Mouse (Mus musculus): ENCODE data around the gene Ramac. TPM values are rescaled to one million over a fixed set of nuclear protein-coding genes. Genes with fewer than 3 reads are reported as not detected.

Ramac gene
- polyA plus RNA-seq, 1 experiment from 2014 or later, result 107 TPM

- H3K36me3 ChIP-seq (ENCODE audit: control insufficient read depth, insufficient read depth, low read length), result no peaks in the 10 kb centered on the region
- no peak for ATAC-seq (ENCODE audit: insufficient read depth, low FRiP score, low TSS enrichment)
These were observed 31.5 kb upstream of the Ramac start for GRCm38 (mm10) chr7:81731181-81731651.

GRCm38 (mm10) chr7:81732183-81733089, 30.3 kb upstream of the Ramac start:
- Histone ChIP-seq H3K9ac (ENCODE audit: low read length) (no peak overlapping the region), H3K27me3 (ENCODE audit: control insufficient read depth, insufficient read depth, low read length) (no peaks in the 10 kb centered on the region), H3K9me3 (ENCODE audit: control insufficient read depth, low read length) (no peaks in the 10 kb centered on the region), H3K4me1 (ENCODE audit: control insufficient read depth, insufficient read depth, low read length) (no peaks in the 10 kb centered on the region), H3K4me3 (ENCODE audit: low read depth, low read length) (no peak overlapping the region), H3K4me2 (ENCODE audit: low read depth) (no peak overlapping the region), H3K36me3 (ENCODE audit: control insufficient read depth, insufficient read depth, low read length) (no peaks in the 10 kb centered on the region), H3K27ac (ENCODE audit: low read depth, low read length) (no peak overlapping the region)
- WGBS, result 83% methylated on average over 12 of the region's 12 CpGs
- DNase-seq (ENCODE audit: low spot score), result no peak
- ATAC-seq (ENCODE audit: insufficient read depth, low FRiP score, low TSS enrichment), result no peak

More at GRCm38 (mm10) chr7:81731181-81731651, 31.5 kb upstream of the Ramac start:
- DNase-seq (ENCODE audit: low spot score), result no peak
- Histone ChIP-seq H3K4me2 (ENCODE audit: low read depth) (no peak overlapping the region), H3K9ac (ENCODE audit: low read length) (no peak overlapping the region), H3K27me3 (ENCODE audit: control insufficient read depth, insufficient read depth, low read length) (no peaks in the 10 kb centered on the region), H3K4me1 (ENCODE audit: control insufficient read depth, insufficient read depth, low read length) (no peaks in the 10 kb centered on the region), H3K9me3 (ENCODE audit: control insufficient read depth, low read length) (no peaks in the 10 kb centered on the region), H3K27ac (ENCODE audit: low read depth, low read length) (no peak overlapping the region), H3K4me3 (ENCODE audit: low read depth, low read length) (no peak overlapping the region)
- 85% methylated on average over 6 of the region's 6 CpGs for WGBS

- H3K36me3 ChIP-seq (ENCODE audit: control insufficient read depth, insufficient read depth, low read length), result no peaks in the 10 kb centered on the region
- H3K9ac ChIP-seq (ENCODE audit: low read length), result no peak overlapping the region
- H3K4me3 ChIP-seq (ENCODE audit: low read depth, low read length), result no peak overlapping the region
- 70% methylated on average over 9 of the region's 9 CpGs for WGBS
- H3K4me2 ChIP-seq (ENCODE audit: low read depth), result no peak overlapping the region
- no peaks in the 10 kb centered on the region for H3K27me3 ChIP-seq (ENCODE audit: control insufficient read depth, insufficient read depth, low read length)
- no peak for ATAC-seq (ENCODE audit: insufficient read depth, low FRiP score, low TSS enrichment)
- DNase-seq (ENCODE audit: low spot score), result no peak
- no peaks in the 10 kb centered on the region for H3K4me1 ChIP-seq (ENCODE audit: control insufficient read depth, insufficient read depth, low read length)
- H3K9me3 ChIP-seq (ENCODE audit: control insufficient read depth, low read length), result no peaks in the 10 kb centered on the region
- H3K27ac ChIP-seq (ENCODE audit: low read depth, low read length), result no peak overlapping the region
These were observed 27.3 kb upstream of the Ramac start for GRCm38 (mm10) chr7:81735300-81736048.

DNA sequence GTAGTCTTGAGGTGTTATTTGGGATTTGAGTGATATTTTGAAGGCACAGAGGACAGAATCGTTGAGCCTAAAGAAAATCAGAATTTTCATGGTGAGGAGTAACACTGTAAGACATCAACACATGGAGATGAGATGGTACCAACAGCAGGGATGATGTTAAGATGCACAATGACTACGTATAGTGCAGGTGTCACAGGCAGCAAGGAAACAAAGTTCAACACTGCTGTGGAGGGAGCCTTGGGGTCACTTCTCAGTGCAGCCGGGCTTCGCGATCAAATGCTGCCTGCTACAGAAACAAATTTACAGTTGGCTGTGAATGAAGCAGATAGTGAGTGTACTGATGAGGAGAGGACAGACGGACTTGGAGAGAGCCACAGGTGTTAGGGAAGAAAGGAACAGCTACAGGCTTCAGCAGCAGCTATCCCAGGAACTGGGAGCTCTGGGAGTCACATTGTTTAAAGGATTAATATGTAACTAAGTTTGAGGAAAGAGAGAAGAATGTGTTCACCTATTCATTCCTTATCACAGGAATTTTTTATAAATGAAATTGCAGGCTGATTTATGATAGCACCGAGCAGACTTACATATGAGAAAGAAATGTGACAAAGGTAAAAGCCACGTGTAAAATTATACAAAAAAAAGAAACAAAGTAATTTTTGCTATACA, 23.9 kb upstream of the Ramac start:
- H3K4me2 ChIP-seq (ENCODE audit: low read depth), result no peak overlapping the region
- DNase-seq (ENCODE audit: low spot score) (no peak), ATAC-seq (ENCODE audit: insufficient read depth, low FRiP score, low TSS enrichment) (no peak)
- H3K4me3 ChIP-seq (ENCODE audit: low read depth, low read length), result no peak overlapping the region
- H3K4me1 ChIP-seq (ENCODE audit: control insufficient read depth, insufficient read depth, low read length), result no peaks in the 10 kb centered on the region
- no peak overlapping the region for H3K9ac ChIP-seq (ENCODE audit: low read length)
- H3K36me3 ChIP-seq (ENCODE audit: control insufficient read depth, insufficient read depth, low read length), result no peaks in the 10 kb centered on the region
- no peaks in the 10 kb centered on the region for H3K27me3 ChIP-seq (ENCODE audit: control insufficient read depth, insufficient read depth, low read length)
- no peak overlapping the region for H3K27ac ChIP-seq (ENCODE audit: low read depth, low read length)
- 86% methylated on average over 8 of the region's 8 CpGs for WGBS
- H3K9me3 ChIP-seq (ENCODE audit: control insufficient read depth, low read length), result no peaks in the 10 kb centered on the region

DNA sequence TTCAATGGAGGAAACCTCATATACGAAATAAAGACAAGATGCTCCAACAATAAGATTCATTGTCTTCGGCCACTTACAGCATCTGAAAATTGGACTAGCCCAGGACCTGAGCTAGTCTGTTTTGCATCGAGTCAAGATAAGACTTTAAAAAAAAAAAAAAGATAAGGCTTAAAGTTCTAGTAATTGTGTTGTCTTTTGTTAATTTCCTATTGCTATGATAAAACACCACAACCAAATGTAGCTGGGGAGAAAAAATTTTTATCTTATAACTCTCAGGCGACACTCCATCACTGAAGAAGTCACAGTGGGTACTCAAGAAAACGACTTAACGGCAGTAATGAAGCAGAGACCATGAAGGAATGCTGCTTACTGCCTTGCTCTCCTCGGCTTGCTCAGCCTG, 22.7 kb upstream of the Ramac start:
- no peak for ATAC-seq (ENCODE audit: insufficient read depth, low FRiP score, low TSS enrichment)
- Histone ChIP-seq H3K27me3 (ENCODE audit: control insufficient read depth, insufficient read depth, low read length) (no peaks in the 10 kb centered on the region), H3K27ac (ENCODE audit: low read depth, low read length) (no peak overlapping the region), H3K4me2 (ENCODE audit: low read depth) (no peak overlapping the region), H3K9ac (ENCODE audit: low read length) (no peak overlapping the region), H3K4me3 (ENCODE audit: low read depth, low read length) (no peak overlapping the region), H3K9me3 (ENCODE audit: control insufficient read depth, low read length) (no peaks in the 10 kb centered on the region), H3K36me3 (ENCODE audit: control insufficient read depth, insufficient read depth, low read length) (no peaks in the 10 kb centered on the region), H3K4me1 (ENCODE audit: control insufficient read depth, insufficient read depth, low read length) (no peaks in the 10 kb centered on the region)
- no peak for DNase-seq (ENCODE audit: low spot score)
- 88% methylated on average over 7 of the region's 7 CpGs for WGBS

DNA sequence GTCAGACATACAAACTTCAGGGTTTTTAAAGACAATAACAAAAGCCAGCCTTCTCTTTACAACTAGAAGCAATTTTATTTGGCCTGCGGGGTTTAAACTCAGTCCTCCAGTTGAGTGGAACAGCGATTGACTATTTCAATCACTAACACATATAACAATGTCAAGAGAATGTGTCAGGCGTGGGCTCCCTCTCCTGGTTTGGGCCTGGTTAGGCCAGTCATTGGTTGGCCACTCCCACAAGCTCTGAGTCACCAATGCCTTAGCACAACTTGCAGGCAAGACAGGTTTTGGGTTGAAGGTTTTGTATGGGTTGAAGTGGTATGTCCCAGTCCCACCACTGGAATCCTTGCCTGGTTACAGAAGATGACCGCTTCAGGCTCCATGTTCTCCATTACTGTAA, 18.6 kb upstream of the Ramac start:
- DNase-seq (ENCODE audit: low spot score) (peak; percentile 34), ATAC-seq (ENCODE audit: insufficient read depth, low FRiP score, low TSS enrichment) (no peak)
- no peak overlapping the region for H3K4me2 ChIP-seq (ENCODE audit: low read depth)
- no peak overlapping the region for H3K9ac ChIP-seq (ENCODE audit: low read length)
- no peaks in the 10 kb centered on the region for H3K4me1 ChIP-seq (ENCODE audit: control insufficient read depth, insufficient read depth, low read length)
- no peaks in the 10 kb centered on the region for H3K36me3 ChIP-seq (ENCODE audit: control insufficient read depth, insufficient read depth, low read length)
- 79% methylated on average over 4 of the region's 4 CpGs for WGBS
- no peaks in the 10 kb centered on the region for H3K27me3 ChIP-seq (ENCODE audit: control insufficient read depth, insufficient read depth, low read length)
- H3K9me3 ChIP-seq (ENCODE audit: control insufficient read depth, low read length), result no peaks in the 10 kb centered on the region
- H3K4me3 ChIP-seq (ENCODE audit: low read depth, low read length), result no peak overlapping the region
- H3K27ac ChIP-seq (ENCODE audit: low read depth, low read length), result no peak overlapping the region

- no peaks in the 10 kb centered on the region for H3K9me3 ChIP-seq (ENCODE audit: control insufficient read depth, low read length)
- WGBS, result 87% methylated on average over 3 of the region's 3 CpGs
- no peak for DNase-seq (ENCODE audit: low spot score)
- no peak overlapping the region for H3K4me3 ChIP-seq (ENCODE audit: low read depth, low read length)
- no peaks in the 10 kb centered on the region for H3K36me3 ChIP-seq (ENCODE audit: control insufficient read depth, insufficient read depth, low read length)
- H3K9ac ChIP-seq (ENCODE audit: low read length), result no peak overlapping the region
- no peaks in the 10 kb centered on the region for H3K4me1 ChIP-seq (ENCODE audit: control insufficient read depth, insufficient read depth, low read length)
- no peaks in the 10 kb centered on the region for H3K27me3 ChIP-seq (ENCODE audit: control insufficient read depth, insufficient read depth, low read length)
- no peak for ATAC-seq (ENCODE audit: insufficient read depth, low FRiP score, low TSS enrichment)
- H3K27ac ChIP-seq (ENCODE audit: low read depth, low read length), result no peak overlapping the region
- H3K4me2 ChIP-seq (ENCODE audit: low read depth), result no peak overlapping the region
These were observed 14.8 kb upstream of the Ramac start for GRCm38 (mm10) chr7:81747956-81748355.

DNA sequence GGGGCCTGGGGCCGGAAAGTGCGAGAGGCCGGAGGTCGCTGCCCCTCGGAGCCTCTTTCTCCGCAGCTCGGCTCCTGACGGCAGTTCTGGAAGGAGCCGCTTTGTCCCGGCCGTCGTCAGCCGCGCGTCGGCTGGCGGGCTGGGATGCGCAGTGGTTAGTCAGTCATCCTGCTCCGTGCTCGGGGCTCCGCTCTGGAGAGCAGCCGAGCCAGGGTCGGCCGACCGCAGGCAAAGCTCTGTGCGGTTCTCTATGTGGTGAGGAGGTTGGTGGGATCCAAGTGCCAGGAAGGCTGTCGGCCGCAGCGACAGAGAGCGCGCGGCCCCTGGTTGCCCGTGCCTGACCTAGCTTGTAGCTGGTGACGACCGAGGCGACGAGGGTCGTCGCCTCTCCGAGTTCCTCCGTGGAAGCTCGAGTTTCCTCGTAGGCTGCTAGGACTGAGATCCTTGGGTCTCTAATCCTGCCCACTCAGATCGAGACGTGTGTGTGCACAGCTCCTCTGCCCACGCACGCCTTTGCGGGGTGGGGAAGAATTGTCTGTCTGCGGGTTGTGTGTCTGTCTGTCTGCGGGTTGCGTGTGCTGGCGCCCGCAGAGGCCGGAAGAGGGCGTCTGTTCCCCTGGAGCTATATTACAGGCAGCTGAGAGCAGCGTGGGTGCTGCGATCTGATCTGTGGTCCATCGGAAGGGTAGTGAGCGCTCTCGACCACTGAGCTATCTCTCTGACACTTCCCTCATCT, 553 bp downstream of the Ramac start:
- Histone ChIP-seq H3K36me3 (ENCODE audit: control insufficient read depth, insufficient read depth, low read length) (no peaks in the 10 kb centered on the region), H3K9ac (ENCODE audit: low read length) (peak overlapping the region; percentile 85), H3K27me3 (ENCODE audit: control insufficient read depth, insufficient read depth, low read length) (no peaks in the 10 kb centered on the region), H3K4me3 (ENCODE audit: low read depth, low read length) (peak overlapping the region; percentile 75), H3K4me2 (ENCODE audit: low read depth) (peak overlapping the region; percentile 93), H3K4me1 (ENCODE audit: control insufficient read depth, insufficient read depth, low read length) (peaks cover 6% of the 10 kb centered on the region; the same call in 1 of the 2 replicates), H3K27ac (ENCODE audit: low read depth, low read length) (peak overlapping the region; percentile 28), H3K9me3 (ENCODE audit: control insufficient read depth, low read length) (no peaks in the 10 kb centered on the region)
- whole genome bisulfite sequencing, result 2% methylated on average over 58 of the region's 60 CpGs
- peak; percentile 75 for ATAC-seq (ENCODE audit: insufficient read depth, low FRiP score, low TSS enrichment)
- peak; percentile 40 for DNase-seq (ENCODE audit: low spot score)

All from neural tube, embryonic 11.5 days (tissue).